Mouse (Mus musculus) adrenal gland, postnatal 25 days (tissue): ENCODE measurements around the gene Usp24. TPM values are rescaled to one million over a fixed set of nuclear protein-coding genes. Genes with fewer than 3 reads are reported as not detected.
A peak's percentile ranks its signal among the peaks of the same experiment; 100 is the strongest.

Experiments
- DNase-seq: peaks from one replicate; pipeline ENCODE4 v3.0.0; 2021; ENCODE audit warnings: mixed read lengths
- long read RNA-seq: library from polyadenylated mRNA; stranded (forward); transcript quantifications from one replicate; pipeline ENCODE4 v2.0.0, GENCODE M21; 2021
- total RNA-seq: library from RNA; stranded (reverse); gene quantifications from 2 replicates; pipeline ENCODE4 v1.2.3, GENCODE M21; 2021

The Usp24 gene
- total RNA-seq = 41.1 and 46.0 TPM in 2 replicates
- long read RNA-seq, partial matches to known transcripts = 5 of 5 reads
- long read RNA-seq, other reads (novel, unspliced or antisense) = 0 of 5 reads

- peak; percentile 76 for DNase-seq
These were observed at the start of gene Usp24 for GRCm38 (mm10) chr4:106315921-106316350. Usp24 (plus strand) TSS chr4:106316213.

DNA sequence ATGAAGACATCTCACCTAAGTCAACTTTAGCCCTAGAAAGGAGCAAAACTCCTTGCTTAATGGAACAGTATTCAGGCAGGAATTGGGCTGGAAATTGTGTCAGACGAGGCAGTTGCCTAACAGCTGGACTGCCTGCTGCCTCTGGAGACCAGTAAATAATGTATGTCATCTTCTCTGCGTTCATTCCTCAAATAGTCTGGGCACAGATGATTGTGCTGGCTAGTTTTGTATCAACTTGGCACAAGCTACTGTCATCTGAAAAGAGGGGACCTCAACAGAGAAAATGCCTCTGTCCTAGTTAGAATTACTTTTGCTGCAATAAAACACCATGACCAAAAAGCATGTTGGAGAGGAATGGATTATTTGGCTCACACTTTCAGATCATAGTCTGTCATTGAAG, 39.1 kb upstream of the Usp24 start:
- DNase-seq = no peak

DNA sequence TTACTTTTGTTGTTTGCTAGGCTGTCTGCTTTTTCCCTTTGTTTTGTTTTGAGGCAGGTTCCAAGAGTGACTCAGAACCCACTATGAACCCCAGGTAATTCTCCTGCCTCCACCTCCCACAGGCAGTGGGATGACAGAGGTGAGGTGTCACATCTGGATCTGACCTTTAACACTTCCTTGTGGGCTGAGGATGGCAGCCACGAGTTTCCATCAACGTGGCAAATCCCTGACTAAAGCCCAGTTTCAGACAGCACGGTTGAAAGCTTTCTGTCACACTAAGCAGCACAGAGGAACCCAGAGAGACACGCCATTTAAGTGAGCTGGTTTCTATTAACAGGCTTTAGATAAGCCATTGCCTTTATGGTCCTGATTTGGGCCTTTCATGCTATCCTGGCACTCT, 36.8 kb upstream of the Usp24 start:
- no peak for DNase-seq

DNA sequence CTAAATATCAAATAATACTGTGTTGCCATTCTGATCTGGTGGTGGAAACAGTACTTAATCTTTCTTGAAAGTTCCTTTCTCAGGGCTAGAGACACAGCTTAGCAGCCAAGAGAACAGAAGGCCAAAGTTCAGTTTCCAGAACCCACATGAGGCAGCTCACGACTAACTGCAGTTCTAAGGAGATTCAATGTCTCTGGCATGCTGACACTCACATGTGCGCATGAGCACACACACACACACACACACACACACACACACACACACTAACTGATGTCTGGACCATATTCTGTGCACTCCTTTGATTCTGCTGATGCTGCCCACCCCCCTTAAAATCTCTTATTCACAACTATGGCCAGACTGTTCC, 34.9 kb upstream of the Usp24 start:
- DNase-seq = no peak

GRCm38 (mm10) chr4:106281492-106282122, 34.4 kb upstream of the Usp24 start:
- peak; percentile 8 for DNase-seq

- DNase-seq = no peak
These were observed 33.9 kb upstream of the Usp24 start for GRCm38 (mm10) chr4:106282123-106282510.

- no peak for DNase-seq
These were observed 28.9 kb upstream of the Usp24 start for GRCm38 (mm10) chr4:106286958-106287743.

- DNase-seq = no peak
These were observed 25.8 kb upstream of the Usp24 start for GRCm38 (mm10) chr4:106290201-106290600.

GRCm38 (mm10) chr4:106292823-106293222, 23.2 kb upstream of the Usp24 start:
- DNase-seq = no peak

- DNase-seq = no peak
These were observed 22.5 kb upstream of the Usp24 start for GRCm38 (mm10) chr4:106293378-106294090.

- DNase-seq = no peak
These were observed 20.3 kb upstream of the Usp24 start for GRCm38 (mm10) chr4:106295696-106296095.

DNA sequence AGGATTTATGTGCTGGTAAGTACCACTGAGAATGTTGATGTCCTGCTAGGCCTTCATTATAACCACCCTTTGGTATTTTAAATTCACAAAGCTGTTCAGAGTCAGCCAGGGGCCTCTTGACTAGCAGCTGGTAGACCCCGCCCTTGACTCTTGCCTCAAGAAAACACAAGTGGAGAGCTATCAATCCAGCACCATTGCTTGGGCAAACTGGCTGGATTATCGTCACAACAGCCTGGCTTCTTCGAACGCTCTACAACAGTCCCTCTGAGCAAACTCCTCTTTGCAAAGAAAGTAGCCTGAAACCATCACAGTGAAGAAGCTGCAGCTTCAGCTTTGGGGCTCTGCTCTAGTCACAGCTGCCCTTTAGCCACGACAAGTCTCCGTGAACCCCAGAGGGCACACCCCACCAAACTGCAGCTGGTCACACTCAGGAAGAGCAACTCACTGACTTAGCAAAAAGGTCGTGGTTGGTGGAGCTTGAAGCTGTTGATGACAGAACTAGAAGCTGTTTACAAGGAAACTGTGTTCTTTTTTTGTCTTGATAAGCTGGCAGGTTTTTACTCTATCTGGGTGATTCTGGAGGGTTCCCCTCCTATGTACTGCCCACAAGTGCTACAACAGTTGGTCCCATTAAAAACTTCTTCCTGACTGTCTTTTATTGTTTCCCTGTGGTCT, 19.5 kb upstream of the Usp24 start:
- no peak for DNase-seq

DNA sequence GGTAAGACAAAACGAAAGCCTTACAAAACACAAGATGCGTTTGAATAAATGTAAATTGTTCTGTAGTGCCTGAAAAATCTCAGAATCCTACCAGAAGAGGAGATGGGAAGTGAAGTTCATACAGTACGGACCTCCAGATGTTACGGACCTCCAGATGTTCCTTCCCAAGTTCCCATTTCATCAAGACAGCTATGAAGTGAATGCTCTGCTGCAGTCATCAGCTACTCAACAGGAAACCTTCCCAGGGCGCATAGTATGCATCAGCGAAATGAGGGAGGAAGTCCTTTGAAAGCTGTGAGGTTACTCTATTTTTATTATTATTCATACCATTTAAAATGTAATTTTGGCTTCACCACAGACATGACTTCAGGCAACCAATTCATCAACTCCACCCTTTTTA, 14.7 kb upstream of the Usp24 start:
- DNase-seq = no peak

DNA sequence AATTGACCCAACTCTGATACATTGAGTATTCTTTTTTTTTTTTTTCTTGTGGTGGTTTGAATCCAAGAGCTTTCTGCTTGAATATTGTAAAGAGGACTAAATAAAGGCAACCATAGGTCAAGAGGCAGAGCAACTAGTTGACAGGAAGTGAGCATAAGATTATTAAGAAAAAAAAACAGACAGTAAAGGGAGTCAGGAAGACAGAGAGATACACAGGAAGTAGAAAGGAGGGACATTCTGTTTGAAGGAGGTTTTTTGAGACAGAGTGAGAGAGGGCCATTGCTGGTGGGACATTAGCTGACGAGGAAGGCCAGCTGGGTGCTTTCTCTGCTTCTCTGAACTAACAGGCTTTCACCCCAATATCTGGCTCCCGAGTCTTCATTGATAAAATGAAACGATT, 7.9 kb upstream of the Usp24 start:
- DNase-seq = no peak

DNA sequence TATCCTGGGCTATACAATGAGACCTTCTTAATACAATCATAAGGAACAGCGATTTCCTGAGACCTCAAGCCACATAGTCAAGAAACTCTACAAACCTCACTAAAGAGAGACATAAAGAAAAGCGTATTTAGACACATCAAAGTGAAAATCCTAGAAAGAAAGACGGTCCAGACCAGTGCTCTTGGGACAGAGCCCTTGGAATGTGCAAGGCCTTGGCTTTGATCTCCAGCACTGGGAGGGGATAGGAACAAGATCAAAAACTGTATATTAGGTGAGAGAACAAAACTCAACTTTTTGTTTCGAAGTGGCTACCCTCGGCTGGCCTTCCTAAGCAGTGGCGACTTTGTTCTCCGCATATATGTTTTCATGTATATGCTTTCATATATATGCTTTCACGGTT, 3.4 kb upstream of the Usp24 start:
- no peak for DNase-seq

GRCm38 (mm10) chr4:106313070-106313469, 2.9 kb upstream of the Usp24 start:
- no peak for DNase-seq

GRCm38 (mm10) chr4:106313874-106314273, 2.1 kb upstream of the Usp24 start:
- no peak for DNase-seq

DNA sequence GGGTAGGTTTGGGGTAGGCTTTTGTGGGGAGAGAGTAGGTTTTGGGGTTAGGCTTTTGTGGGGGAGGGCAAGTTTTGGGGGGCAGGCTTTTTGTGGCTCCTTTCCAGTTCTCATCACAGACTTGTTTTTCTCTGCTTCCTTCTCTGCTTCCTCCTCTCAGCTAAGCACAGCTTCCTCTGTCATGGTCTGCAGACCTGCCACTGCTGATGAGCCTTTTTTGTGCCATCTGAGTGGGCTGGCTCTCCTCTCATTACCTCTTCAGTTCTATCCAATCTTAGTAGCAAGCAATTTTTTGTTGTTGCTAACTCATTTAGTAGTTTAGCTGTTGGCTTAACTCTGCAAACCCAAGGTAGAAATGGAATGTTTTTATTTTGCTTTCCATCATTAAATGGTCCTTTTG, 1.7 kb upstream of the Usp24 start:
- no peak for DNase-seq

DNA sequence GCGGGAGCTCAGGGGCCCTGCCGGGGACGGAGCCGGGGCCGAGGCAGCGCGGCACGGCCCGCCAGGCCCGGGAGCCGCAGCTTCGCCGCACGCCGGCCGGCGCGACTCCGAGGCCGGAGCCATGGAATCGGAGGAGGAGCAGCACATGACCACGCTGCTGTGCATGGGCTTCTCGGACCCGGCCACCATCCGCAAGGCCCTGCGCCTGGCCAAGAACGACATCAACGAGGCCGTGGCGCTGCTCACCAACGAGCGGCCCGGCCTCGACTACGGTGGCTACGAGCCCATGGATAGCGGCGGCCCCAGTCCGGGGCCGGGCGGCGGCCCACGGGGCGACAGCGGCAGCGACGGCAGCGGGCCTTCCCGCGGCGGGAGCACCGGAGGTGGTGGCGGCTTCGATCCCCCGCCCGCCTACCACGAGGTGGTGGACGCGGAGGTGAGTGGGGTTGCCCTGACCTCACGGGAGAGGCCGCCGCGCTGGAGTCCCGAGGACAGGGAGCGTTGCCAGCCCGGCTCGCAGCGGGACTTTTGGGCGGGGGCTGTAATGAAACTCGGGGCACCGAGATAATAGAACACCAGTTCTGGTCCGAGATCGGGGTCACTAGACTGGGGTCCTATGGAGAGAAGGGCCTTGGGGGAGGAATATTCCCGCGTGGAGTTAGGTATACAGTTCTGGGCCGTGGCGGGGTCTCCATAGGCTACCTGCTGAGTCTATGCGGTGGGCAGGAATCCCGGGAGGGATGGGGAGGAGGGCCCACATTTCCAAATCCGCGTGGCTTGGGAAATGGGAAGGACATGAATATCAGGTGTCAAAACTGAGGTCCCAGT, 552 bp downstream of the Usp24 start:
- peak; percentile 68 for DNase-seq

GRCm38 (mm10) chr4:106317179-106318055, 1.4 kb downstream of the Usp24 start:
- DNase-seq = peak; percentile 14

DNA sequence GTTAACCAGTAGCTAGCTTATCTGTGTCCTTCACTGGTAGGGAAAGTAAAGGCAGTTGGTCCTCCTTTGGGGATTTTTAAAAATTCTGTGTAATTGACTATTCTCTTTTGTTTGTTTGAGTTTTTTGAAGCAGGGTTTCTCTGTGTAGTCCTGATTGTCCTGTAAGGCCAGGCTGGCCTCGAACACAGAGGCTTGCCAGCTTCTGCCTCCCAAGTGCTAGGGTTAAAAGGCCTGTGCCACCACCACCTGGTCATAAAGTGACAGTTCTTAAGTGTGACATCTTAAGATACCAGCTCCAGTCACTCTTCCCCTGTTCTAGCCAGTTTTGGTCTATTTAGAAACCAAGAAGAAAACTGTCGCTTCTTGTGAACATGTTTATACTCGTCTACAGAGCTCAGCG, 2.2 kb downstream of the Usp24 start:
- DNase-seq = no peak
